ENCODE assay signal across 20 mouse cellular contexts in genomic region chr6:144328779-144329178, GRCm38 (mm10).
DNase-seq lines count a peak whose midpoint lies in the region; ATAC-seq lines count a peak whose summit lies in the region.
"Had no signal": no experiment of that assay in that cellular context is flagged by ENCODE, and none has a peak within 500 bp of the region (broad histone marks: within the 10 kb centered on the region; RNA-seq: fewer than 3 reads in every experiment).

No protein-coding gene starts in this region.

- H3K9ac ChIP-seq in lung, embryonic 15.5 days = no peak overlapping the region
- H3K9ac ChIP-seq in liver, embryonic 11.5 days (ENCODE audit: low read depth, low read length) = no peak overlapping the region
- H3K9ac ChIP-seq: embryonic facial prominence, embryonic 15.5 days; forebrain, embryonic 15.5 days; heart, embryonic 15.5 days; hindbrain, embryonic 14.5 days had no signal

- no peaks in the 10 kb centered on the region for H3K9me3 ChIP-seq in lung, embryonic 15.5 days
- peaks cover 4% of the 10 kb centered on the region; the same call in 1 of the 2 replicates for H3K9me3 ChIP-seq in liver, embryonic 11.5 days (ENCODE audit: control insufficient read depth, low read length)
- H3K9me3 ChIP-seq: embryonic facial prominence, embryonic 15.5 days; forebrain, embryonic 15.5 days; heart, embryonic 15.5 days; hindbrain, embryonic 10.5 days had no signal

- H3K36me3 ChIP-seq in lung, embryonic 15.5 days = no peaks in the 10 kb centered on the region
- no peaks in the 10 kb centered on the region for H3K36me3 ChIP-seq in liver, embryonic 11.5 days (ENCODE audit: control insufficient read depth, insufficient read depth, low read length)
- H3K36me3 ChIP-seq: embryonic facial prominence, embryonic 15.5 days; forebrain, embryonic 15.5 days; heart, embryonic 15.5 days; hindbrain, embryonic 10.5 days had no signal

- peak overlapping the region; percentile 20; the same call in 1 of the 2 replicates for H3K27ac ChIP-seq in lung, embryonic 15.5 days
- H3K27ac ChIP-seq in liver, embryonic 11.5 days (ENCODE audit: low read depth, low read length) = no peak overlapping the region
- H3K27ac ChIP-seq: embryonic facial prominence, embryonic 15.5 days; forebrain, embryonic 15.5 days; heart, embryonic 15.5 days; hindbrain, embryonic 10.5 days; hindbrain, embryonic 14.5 days had no signal

- whole genome bisulfite sequencing in lung, embryonic 15.5 days = 34% methylated on average over 4 of the region's 4 CpGs
- WGBS in liver, embryonic 11.5 days = 76% methylated on average over 4 of the region's 4 CpGs

- no peak overlapping the region for H3K4me3 ChIP-seq in lung, embryonic 15.5 days
- no peak overlapping the region for H3K4me3 ChIP-seq in liver, embryonic 11.5 days (ENCODE audit: low read depth, low read length)
- H3K4me3 ChIP-seq: embryonic facial prominence, embryonic 15.5 days; forebrain, embryonic 15.5 days; heart, embryonic 15.5 days; hindbrain, embryonic 10.5 days had no signal

- peaks cover 21% of the 10 kb centered on the region for H3K4me1 ChIP-seq in lung, embryonic 15.5 days
- no peaks in the 10 kb centered on the region for H3K4me1 ChIP-seq in liver, embryonic 11.5 days (replicated peaks; ENCODE audit: control insufficient read depth, insufficient read depth, low read length)
- H3K4me1 ChIP-seq: embryonic facial prominence, embryonic 15.5 days; forebrain, embryonic 15.5 days; hindbrain, embryonic 10.5 days had no signal

- peak; percentile 62 for DNase-seq in heart, adult 11 months
- no peak for DNase-seq in heart, adult 9 months (ENCODE audit: low spot score in 2 of 2)
- DNase-seq in lung, adult 18-20 months = no peak
- DNase-seq in lung, postnatal 10 days = peak; percentile 24
- no peak for DNase-seq in frontal cortex, postnatal 25 days (ENCODE audit: low spot score in 2 of 2)
- no peak for DNase-seq in liver, embryonic 11.5 days (ENCODE audit: low spot score)
- DNase-seq in left cerebral cortex, postnatal 14 days (ENCODE audit: low spot score in 2 of 2) = no peak
- DNase-seq: cerebellum, adult 11 months; cerebellum, adult 8-10 months; cerebellum, postnatal 14 days; embryo, embryonic 11 days; gastrocnemius, postnatal 14 days; heart, postnatal 14 days had no signal

- no peak for ATAC-seq in lung, embryonic 15.5 days (ENCODE audit: borderline replicate concordance, extremely low read depth, low FRiP score, low TSS enrichment)
- ATAC-seq in liver, embryonic 11.5 days (replicated peaks; ENCODE audit: low FRiP score) = no peak
- ATAC-seq: forebrain, embryonic 15.5 days had no signal

- intact Hi-C loops in left cerebral cortex, postnatal 14 days (cut with DNase I) = no loop called here

- no peaks in the 10 kb centered on the region for H3K27me3 ChIP-seq in lung, embryonic 15.5 days
- H3K27me3 ChIP-seq in liver, embryonic 11.5 days (replicated peaks; ENCODE audit: control insufficient read depth, insufficient read depth, low read length) = no peaks in the 10 kb centered on the region
- H3K27me3 ChIP-seq: embryonic facial prominence, embryonic 15.5 days; forebrain, embryonic 15.5 days; heart, embryonic 15.5 days had no signal

- H3K4me2 ChIP-seq in lung, embryonic 15.5 days = no peak overlapping the region
- H3K4me2 ChIP-seq in liver, embryonic 11.5 days = no peak overlapping the region
- H3K4me2 ChIP-seq: embryonic facial prominence, embryonic 15.5 days; forebrain, embryonic 15.5 days; heart, embryonic 11.5 days; heart, embryonic 15.5 days; hindbrain, embryonic 14.5 days had no signal

Comparison
In these comparisons a context has a peak if more than half of its experiments do, and no peak if none do; other contexts are left out.
1. DNase-seq: peak in heart, adult 11 months (single experiment) and lung, postnatal 10 days (single experiment); none in heart, adult 9 months (0 of 2), lung, adult 18-20 months (0 of 2), frontal cortex, postnatal 25 days (0 of 2), liver, embryonic 11.5 days (single experiment) and left cerebral cortex, postnatal 14 days (0 of 2).